ENCODE assay signal across 8 mouse cellular contexts in the genomic region with DNA sequence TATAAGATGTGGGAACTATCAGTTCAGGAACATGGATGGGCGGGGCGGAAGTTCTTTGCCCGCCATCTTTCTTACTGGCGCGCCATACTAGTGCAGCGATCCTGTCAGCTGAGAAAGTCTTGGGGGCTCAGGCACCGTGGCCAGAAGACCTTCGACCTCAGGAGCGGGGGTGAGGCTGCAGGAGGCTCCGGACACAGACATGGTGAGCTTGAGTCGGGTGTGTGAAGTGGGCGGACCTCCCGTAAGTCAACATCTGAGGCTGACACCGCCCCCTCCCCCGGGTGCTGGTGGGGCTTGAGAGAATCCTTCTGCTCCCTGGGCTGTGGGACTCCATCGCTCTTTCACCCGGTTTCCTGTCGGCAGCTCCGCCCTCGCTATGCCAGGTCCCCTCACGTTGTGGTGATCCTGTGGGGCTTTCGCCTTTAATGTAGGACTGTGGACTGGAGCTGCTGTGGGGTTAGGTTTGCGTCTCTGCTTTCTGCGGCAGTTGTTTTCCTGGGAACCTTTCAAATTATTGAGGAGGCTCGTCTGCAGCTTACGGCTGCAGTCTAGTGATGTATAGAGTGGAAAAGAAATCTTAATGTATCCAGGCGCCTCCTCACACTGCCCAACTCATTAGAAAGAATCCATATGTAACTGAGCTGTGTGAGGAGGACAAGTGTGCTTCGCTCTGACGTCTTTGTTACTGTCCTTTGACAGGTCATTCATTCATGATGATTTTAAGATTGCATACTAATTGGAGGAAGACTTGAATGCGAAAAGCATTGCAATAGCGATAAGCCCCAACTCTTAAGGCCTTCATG. TPM values are rescaled to one million over a fixed set of nuclear protein-coding genes. Genes with fewer than 3 reads are reported as not detected.
A peak's percentile ranks its signal among the peaks of the same experiment; 100 is the strongest.
DNase-seq lines count a peak whose midpoint lies in the region; ATAC-seq lines count a peak whose summit lies in the region.

No protein-coding gene starts in this region.

- intact Hi-C loops in gastrocnemius, postnatal 36 days (cut with DNase I) = loop anchor here (10.0 kb wide), 1 partner anchor 302 kb away; a partner anchor contains a TSS
- intact Hi-C loops in left cerebral cortex, postnatal 10 days (cut with DNase I) = no loop called here

- H3K36me3 ChIP-seq in intestine, embryonic 14.5 days (ENCODE audit: control insufficient read depth, insufficient read depth, low read length) = no peaks in the 10 kb centered on the region

- peak; percentile 57 for DNase-seq in adrenal gland, adult 8-10 months
- DNase-seq in embryo, embryonic 11.5 days (ENCODE audit: low read depth, low spot score) = peak; percentile 54
- DNase-seq in gastrocnemius, postnatal 36 days = peak; percentile 69 to 75
- peak; percentile 92 for DNase-seq in intestine, embryonic 14.5 days (ENCODE audit: low spot score)
- peak; percentile 79 to 88 for DNase-seq in left cerebral cortex, postnatal 10 days (ENCODE audit: extremely low spot score in 1 of 2, low spot score in 2 of 2)
- peak; percentile 77 for DNase-seq in right cerebral cortex, postnatal 14 days
- peak; percentile 76 for DNase-seq in urinary bladder, postnatal 25 days (ENCODE audit: low spot score)

- peak overlapping the region; percentile 69 for H3K9ac ChIP-seq in intestine, embryonic 14.5 days (ENCODE audit: low read length)

- peak overlapping the region; percentile 59 for H3K4me2 ChIP-seq in intestine, embryonic 14.5 days (ENCODE audit: low read length)

- H3K27ac ChIP-seq in intestine, embryonic 14.5 days (ENCODE audit: low read depth) = peak overlapping the region; percentile 89

- no peaks in the 10 kb centered on the region for H3K9me3 ChIP-seq in intestine, embryonic 14.5 days (ENCODE audit: control insufficient read depth, low read length)

- no peaks in the 10 kb centered on the region for H3K27me3 ChIP-seq in intestine, embryonic 14.5 days (replicated peaks; ENCODE audit: control insufficient read depth, insufficient read depth, low read length)

- whole genome bisulfite sequencing in intestine, embryonic 14.5 days = 2% methylated on average over 31 of the region's 31 CpGs

- ATAC-seq in intestine, embryonic 14.5 days (replicated peaks; ENCODE audit: low FRiP score, low TSS enrichment, low read depth) = peak; percentile 69
- peak; percentile 59 for ATAC-seq in megakaryocyte progenitor cell, adult 5-6 weeks (replicated peaks; ENCODE audit: poor library complexity)

- H3K4me1 ChIP-seq in intestine, embryonic 14.5 days (replicated peaks; ENCODE audit: control insufficient read depth, insufficient read depth, low read length) = peaks cover 13% of the 10 kb centered on the region; the same call in 1 of the 2 replicates

- H3K4me3 ChIP-seq in intestine, embryonic 14.5 days (ENCODE audit: low read depth, low read length) = peak overlapping the region; percentile 74

RNA-seq across cellular contexts. Expression of a gene that starts 3.5 kb away (rescaled TPM):
- 10 to 100 TPM in 3 of 4 experiments, 1 to 10 TPM in 1; 8.9 to 15.0 (median 11.4) TPM for total RNA-seq in adrenal gland, adult 8-10 months (2022)
- total RNA-seq in gastrocnemius, postnatal 36 days (2021) = 1 to 10 TPM; 3.1 to 4.8 TPM
- polyA plus RNA-seq in intestine, embryonic 14.5 days (2014; fragmentation: Nextera tagmentation; extraction: Ambion mirVana) = 6.6 and 7.1 TPM in 2 replicates
- total RNA-seq in left cerebral cortex, postnatal 10 days (2021) = 10 to 100 TPM; 17.8 to 18.8 TPM
- 5.3 and 8.2 TPM in 2 replicates for total RNA-seq in megakaryocyte progenitor cell, adult 5-6 weeks (2015)
- total RNA-seq in megakaryocyte progenitor cell, adult 5-6 weeks (2017) = 3.4 and 5.5 TPM in 2 replicates

RNA-seq across cellular contexts. Expression of a gene that starts 24.7 kb away (rescaled TPM):
- not detected for total RNA-seq in adrenal gland, adult 8-10 months (2022)
- not detected for total RNA-seq in gastrocnemius, postnatal 36 days (2021)
- polyA plus RNA-seq in intestine, embryonic 14.5 days (2014; fragmentation: Nextera tagmentation; extraction: Ambion mirVana) = not detected in 2 replicates
- not detected for total RNA-seq in left cerebral cortex, postnatal 10 days (2021)
- not detected in 2 replicates for total RNA-seq in megakaryocyte progenitor cell, adult 5-6 weeks (2015)
- total RNA-seq in megakaryocyte progenitor cell, adult 5-6 weeks (2017) = not detected in 2 replicates

RNA-seq across cellular contexts. Expression of a gene that starts 46.9 kb away (rescaled TPM):
- not detected for total RNA-seq in adrenal gland, adult 8-10 months (2022)
- under 1 TPM; 0.07 to 0.20 TPM for total RNA-seq in gastrocnemius, postnatal 36 days (2021)
- not detected in 2 replicates for polyA plus RNA-seq in intestine, embryonic 14.5 days (2014; fragmentation: Nextera tagmentation; extraction: Ambion mirVana)
- under 1 TPM; 0.62 to 0.97 TPM for total RNA-seq in left cerebral cortex, postnatal 10 days (2021)
- total RNA-seq in megakaryocyte progenitor cell, adult 5-6 weeks (2015) = not detected in 2 replicates
- not detected in 2 replicates for total RNA-seq in megakaryocyte progenitor cell, adult 5-6 weeks (2017)

RNA-seq across cellular contexts. Expression of a gene that starts 59.4 kb away (rescaled TPM):
- total RNA-seq in adrenal gland, adult 8-10 months (2022) = 10 to 100 TPM in 2 of 4 experiments, 1 to 10 TPM in 2; 8.8 to 13.5 (median 10.1) TPM
- 1 to 10 TPM; 1.5 to 2.4 TPM for total RNA-seq in gastrocnemius, postnatal 36 days (2021)
- 12.6 and 16.1 TPM in 2 replicates for polyA plus RNA-seq in intestine, embryonic 14.5 days (2014; fragmentation: Nextera tagmentation; extraction: Ambion mirVana)
- total RNA-seq in left cerebral cortex, postnatal 10 days (2021) = 10 to 100 TPM; 22.1 to 26.9 TPM
- total RNA-seq in megakaryocyte progenitor cell, adult 5-6 weeks (2015) = 5.7 and 9.8 TPM in 2 replicates
- 5.6 and 8.1 TPM in 2 replicates for total RNA-seq in megakaryocyte progenitor cell, adult 5-6 weeks (2017)

Comparison
In these comparisons a context has a peak if more than half of its experiments do, and no peak if none do; other contexts are left out.
1. Peak in every context shown above with its lines: DNase-seq, ATAC-seq, H3K4me3 ChIP-seq and H3K27ac ChIP-seq.